Mouse (Mus musculus) frontal cortex, postnatal 10 days (tissue): ENCODE data around the gene Mbd3.

Source experiments
- DNase-seq, 2 experiments: peaks; one replicate each; pipeline ENCODE4 v3.0.0; 2022; ENCODE audit warnings: low spot score in 2 of 2, mixed read lengths in 1 of 2

Mbd3 gene

GRCm38 (mm10) chr10:80423562-80423961 lies 24.2 kb upstream of the Mbd3 start:
- no peak for DNase-seq

GRCm38 (mm10) chr10:80421651-80422472 lies 22.5 kb upstream of the Mbd3 start:
- no peak for DNase-seq

- DNase-seq = no peak
These were observed 21.9 kb upstream of the Mbd3 start for GRCm38 (mm10) chr10:80421208-80421607.

- DNase-seq = no peak
These were observed 21.4 kb upstream of the Mbd3 start for GRCm38 (mm10) chr10:80420729-80421128.

- DNase-seq = no peak
These were observed 20.1 kb upstream of the Mbd3 start for GRCm38 (mm10) chr10:80419419-80419818.

- DNase-seq = no peak
These were observed 19.0 kb upstream of the Mbd3 start for GRCm38 (mm10) chr10:80418311-80418710.

- no peak for DNase-seq
These were observed 18.5 kb upstream of the Mbd3 start for GRCm38 (mm10) chr10:80417841-80418240.

GRCm38 (mm10) chr10:80417371-80417770 lies 18.0 kb upstream of the Mbd3 start:
- no peak for DNase-seq

GRCm38 (mm10) chr10:80415566-80415965 lies 16.2 kb upstream of the Mbd3 start:
- no peak for DNase-seq

GRCm38 (mm10) chr10:80412656-80413541 lies 13.5 kb upstream of the Mbd3 start:
- DNase-seq = peak; percentile 77 to 79

- DNase-seq = no peak
These were observed 8.6 kb upstream of the Mbd3 start for GRCm38 (mm10) chr10:80407924-80408323.

GRCm38 (mm10) chr10:80406684-80407501 lies 7.5 kb upstream of the Mbd3 start, which contains the start of gene Uqcr11:
Gene Uqcr11, minus strand, starts transcription at chr10:80406830.
- DNase-seq = peak; percentile 90 to 91

- no peak for DNase-seq
These were observed 6.3 kb upstream of the Mbd3 start for GRCm38 (mm10) chr10:80405481-80406173.

GRCm38 (mm10) chr10:80403044-80403692 lies 3.8 kb upstream of the Mbd3 start:
- DNase-seq = no peak

GRCm38 (mm10) chr10:80400704-80401161 lies 1.4 kb upstream of the Mbd3 start:
- DNase-seq = no peak

- no peak for DNase-seq
These were observed 788 bp upstream of the Mbd3 start for GRCm38 (mm10) chr10:80399973-80400703.

GRCm38 (mm10) chr10:80398719-80399190 lies 595 bp downstream of the Mbd3 start:
- DNase-seq = peak; percentile 96 to 97

GRCm38 (mm10) chr10:80398174-80398535 lies 1.2 kb downstream of the Mbd3 start:
- no peak for DNase-seq

GRCm38 (mm10) chr10:80397524-80398173 lies 1.7 kb downstream of the Mbd3 start:
- no peak for DNase-seq
